Mouse (Mus musculus) limb, embryonic 13.5 days (tissue): ENCODE data around the gene Rims1. TPM values are rescaled to one million over a fixed set of nuclear protein-coding genes. Genes with fewer than 3 reads are reported as not detected.

Experiments used
- ATAC-seq: fragments of 200-750 bp; cut with Nextera tagmentation; 2 replicates; pipeline ENCODE4 v1.8.0; 2017; ENCODE audit warnings: low read depth, moderate number of reproducible peaks, moderate TSS enrichment; ENCODE audit not compliant: low FRiP score
- H3K27ac ChIP-seq: fragments of 300-500 bp; sonication (generic); 2 replicates; pipeline ENCODE4 v1.5.1; 2015; ENCODE audit warnings: inconsistent platforms, mild to moderate bottlenecking, moderate library complexity
- H3K27me3 ChIP-seq: fragments of 300-500 bp; sonication (generic); 2 replicates; pipeline ENCODE4 v1.6.1; 2015; ENCODE audit warnings: mild to moderate bottlenecking, inconsistent platforms
- H3K36me3 ChIP-seq: fragments of 300-500 bp; sonication (generic); 2 replicates; pipeline ENCODE4 v1.6.1; 2015; ENCODE audit warnings: inconsistent platforms, mild to moderate bottlenecking, moderate library complexity
- H3K4me1 ChIP-seq: fragments of 300-500 bp; sonication (generic); 2 replicates; pipeline ENCODE4 v1.6.1; 2015; ENCODE audit warnings: inconsistent platforms
- H3K4me2 ChIP-seq: fragments of 300-500 bp; sonication (generic); replicated peaks from 2 replicates; pipeline ENCODE4 v1.6.1; 2015; ENCODE audit warnings: inconsistent platforms, mild to moderate bottlenecking, moderate library complexity
- H3K4me3 ChIP-seq: fragments of 300-500 bp; sonication (generic); 2 replicates; pipeline ENCODE4 v1.5.1; 2015; ENCODE audit warnings: moderate library complexity, mild to moderate bottlenecking, inconsistent platforms
- H3K9ac ChIP-seq: fragments of 300-500 bp; sonication (generic); 2 replicates; pipeline ENCODE4 v1.6.1; 2015; ENCODE audit warnings: mild to moderate bottlenecking, inconsistent platforms
- H3K9me3 ChIP-seq: fragments of 300-500 bp; sonication (generic); 2 replicates; pipeline ENCODE4 v1.6.1; 2016; ENCODE audit warnings: inconsistent platforms
- WGBS: fragments of 180-500 bp; shearing (Covaris S2); methylation state at CpG from one replicate; pipeline ENCODE4 v1.1.7; 2015; 5-methylcytosine and 5-hydroxymethylcytosine counted together
- polyA plus RNA-seq: library from polyadenylated mRNA; unstranded; fragments of >200 nt; fragmentation: Nextera tagmentation; extraction: Ambion mirVana; gene quantifications from 2 replicates; pipeline ENCODE4 v1.2.1, GENCODE M21; 2015

The Rims1 gene
- polyA plus RNA-seq, 1 experiment from 2014 or later = 1.2 TPM

GRCm38 (mm10) chr1:22664196-22664595 is 141.6 kb downstream of the Rims1 start:
- no peaks in the 10 kb centered on the region for H3K9me3 ChIP-seq
- no peak overlapping the region for H3K27ac ChIP-seq
- no peak overlapping the region for H3K9ac ChIP-seq
- no peaks in the 10 kb centered on the region for H3K36me3 ChIP-seq
- ATAC-seq = no peak
- no peaks in the 10 kb centered on the region for H3K4me1 ChIP-seq
- H3K27me3 ChIP-seq = no peaks in the 10 kb centered on the region
- no peak overlapping the region for H3K4me3 ChIP-seq
- no peak overlapping the region for H3K4me2 ChIP-seq
- WGBS = 88% methylated on average over 6 of the region's 6 CpGs

- no peak overlapping the region for H3K4me2 ChIP-seq
- H3K36me3 ChIP-seq = no peaks in the 10 kb centered on the region
- H3K27ac ChIP-seq = no peak overlapping the region
- no peaks in the 10 kb centered on the region for H3K27me3 ChIP-seq
- 84% methylated on average over 3 of the region's 3 CpGs for WGBS
- H3K9me3 ChIP-seq = no peaks in the 10 kb centered on the region
- ATAC-seq = no peak
- H3K4me1 ChIP-seq = no peaks in the 10 kb centered on the region
- H3K9ac ChIP-seq = no peak overlapping the region
- no peak overlapping the region for H3K4me3 ChIP-seq
These were observed 144.0 kb downstream of the Rims1 start for GRCm38 (mm10) chr1:22661825-22662224.

GRCm38 (mm10) chr1:22655983-22656382 is 149.8 kb downstream of the Rims1 start:
- Histone ChIP-seq H3K27me3 (no peaks in the 10 kb centered on the region), H3K4me3 (no peak overlapping the region), H3K4me1 (no peaks in the 10 kb centered on the region), H3K4me2 (no peak overlapping the region), H3K27ac (no peak overlapping the region), H3K9ac (no peak overlapping the region), H3K9me3 (no peaks in the 10 kb centered on the region), H3K36me3 (no peaks in the 10 kb centered on the region)
- no peak for ATAC-seq

GRCm38 (mm10) chr1:22654903-22655302 is 150.9 kb downstream of the Rims1 start:
- Histone ChIP-seq H3K9ac (no peak overlapping the region), H3K27me3 (no peaks in the 10 kb centered on the region), H3K4me1 (no peaks in the 10 kb centered on the region), H3K36me3 (no peaks in the 10 kb centered on the region), H3K9me3 (no peaks in the 10 kb centered on the region), H3K27ac (no peak overlapping the region), H3K4me2 (no peak overlapping the region), H3K4me3 (no peak overlapping the region)
- ATAC-seq = no peak
- WGBS = 83% methylated on average over 9 of the region's 9 CpGs

- no peaks in the 10 kb centered on the region for H3K27me3 ChIP-seq
- H3K36me3 ChIP-seq = no peaks in the 10 kb centered on the region
- H3K27ac ChIP-seq = no peak overlapping the region
- H3K4me1 ChIP-seq = no peaks in the 10 kb centered on the region
- WGBS = 69% methylated on average over 7 of the region's 7 CpGs
- no peak for ATAC-seq
- no peak overlapping the region for H3K9ac ChIP-seq
- no peaks in the 10 kb centered on the region for H3K9me3 ChIP-seq
- H3K4me2 ChIP-seq = no peak overlapping the region
- no peak overlapping the region for H3K4me3 ChIP-seq
These were observed 155.2 kb downstream of the Rims1 start for GRCm38 (mm10) chr1:22650588-22650987.

- no peak overlapping the region for H3K4me3 ChIP-seq
- WGBS = 76% methylated on average over 1 of the region's 1 CpGs
- no peaks in the 10 kb centered on the region for H3K36me3 ChIP-seq
- H3K9me3 ChIP-seq = no peaks in the 10 kb centered on the region
- H3K27me3 ChIP-seq = no peaks in the 10 kb centered on the region
- ATAC-seq = no peak
- no peak overlapping the region for H3K9ac ChIP-seq
- no peak overlapping the region for H3K27ac ChIP-seq
- H3K4me2 ChIP-seq = no peak overlapping the region
- no peaks in the 10 kb centered on the region for H3K4me1 ChIP-seq
These were observed 156.4 kb downstream of the Rims1 start for GRCm38 (mm10) chr1:22649432-22649831.

GRCm38 (mm10) chr1:22645257-22645656 is 160.5 kb downstream of the Rims1 start:
- H3K36me3 ChIP-seq = no peaks in the 10 kb centered on the region
- no peaks in the 10 kb centered on the region for H3K9me3 ChIP-seq
- no peaks in the 10 kb centered on the region for H3K4me1 ChIP-seq
- no peak overlapping the region for H3K9ac ChIP-seq
- no peak overlapping the region for H3K27ac ChIP-seq
- H3K4me3 ChIP-seq = no peak overlapping the region
- no peak for ATAC-seq
- no peak overlapping the region for H3K4me2 ChIP-seq
- 42% methylated on average over 2 of the region's 2 CpGs for WGBS
- H3K27me3 ChIP-seq = no peaks in the 10 kb centered on the region

GRCm38 (mm10) chr1:22640568-22640967 is 165.2 kb downstream of the Rims1 start:
- Histone ChIP-seq H3K27me3 (no peaks in the 10 kb centered on the region), H3K9ac (no peak overlapping the region), H3K27ac (no peak overlapping the region), H3K4me2 (no peak overlapping the region), H3K36me3 (no peaks in the 10 kb centered on the region), H3K9me3 (no peaks in the 10 kb centered on the region), H3K4me3 (no peak overlapping the region), H3K4me1 (no peaks in the 10 kb centered on the region)
- 80% methylated on average over 5 of the region's 5 CpGs for WGBS
- ATAC-seq = no peak

GRCm38 (mm10) chr1:22639702-22640101 is 166.1 kb downstream of the Rims1 start:
- H3K4me1 ChIP-seq = 0 out of 2 replicates have a peak, but pooled peaks cover 3% of the 10 kb centered on the region
- no peaks in the 10 kb centered on the region for H3K27me3 ChIP-seq
- H3K4me2 ChIP-seq = no peak overlapping the region
- 79% methylated on average over 3 of the region's 3 CpGs for WGBS
- H3K9me3 ChIP-seq = no peaks in the 10 kb centered on the region
- H3K27ac ChIP-seq = no peak overlapping the region
- H3K9ac ChIP-seq = no peak overlapping the region
- no peak for ATAC-seq
- no peak overlapping the region for H3K4me3 ChIP-seq
- H3K36me3 ChIP-seq = no peaks in the 10 kb centered on the region

GRCm38 (mm10) chr1:22633871-22634270 is 171.9 kb downstream of the Rims1 start:
- Histone ChIP-seq H3K9ac (no peak overlapping the region), H3K4me3 (no peak overlapping the region), H3K9me3 (no peaks in the 10 kb centered on the region), H3K4me1 (0 out of 2 replicates have a peak, but pooled peaks cover 5% of the 10 kb centered on the region), H3K4me2 (no peak overlapping the region), H3K36me3 (no peaks in the 10 kb centered on the region), H3K27me3 (no peaks in the 10 kb centered on the region; the same call in 1 of the 2 replicates), H3K27ac (no peak overlapping the region)
- no peak for ATAC-seq
- 87% methylated on average over 2 of the region's 2 CpGs for WGBS

- Histone ChIP-seq H3K27me3 (no peaks in the 10 kb centered on the region; the same call in 1 of the 2 replicates), H3K4me3 (no peak overlapping the region), H3K36me3 (no peaks in the 10 kb centered on the region), H3K9ac (no peak overlapping the region), H3K9me3 (no peaks in the 10 kb centered on the region), H3K4me2 (no peak overlapping the region), H3K27ac (no peak overlapping the region), H3K4me1 (0 out of 2 replicates have a peak, but pooled peaks cover 5% of the 10 kb centered on the region)
- 67% methylated on average over 7 of the region's 7 CpGs for WGBS
- no peak for ATAC-seq
These were observed 173.2 kb downstream of the Rims1 start for GRCm38 (mm10) chr1:22632551-22632950.

GRCm38 (mm10) chr1:22631991-22632390 is 173.8 kb downstream of the Rims1 start:
- no peaks in the 10 kb centered on the region; the same call in 1 of the 2 replicates for H3K27me3 ChIP-seq
- H3K4me1 ChIP-seq = peaks cover 8% of the 10 kb centered on the region; the same call in 1 of the 2 replicates
- WGBS = 85% methylated on average over 6 of the region's 6 CpGs
- no peak overlapping the region for H3K9ac ChIP-seq
- no peaks in the 10 kb centered on the region for H3K9me3 ChIP-seq
- H3K4me2 ChIP-seq = no peak overlapping the region
- H3K36me3 ChIP-seq = no peaks in the 10 kb centered on the region
- ATAC-seq = no peak
- H3K4me3 ChIP-seq = no peak overlapping the region
- no peak overlapping the region for H3K27ac ChIP-seq

- ATAC-seq = no peak
- H3K9me3 ChIP-seq = no peaks in the 10 kb centered on the region
These were observed 176.8 kb downstream of the Rims1 start for GRCm38 (mm10) chr1:22629011-22629410.

More at GRCm38 (mm10) chr1:22629011-22629410, 176.8 kb downstream of the Rims1 start:
- Histone ChIP-seq H3K4me2 (no peak overlapping the region), H3K4me3 (no peak overlapping the region), H3K9ac (no peak overlapping the region), H3K27ac (no peak overlapping the region), H3K4me1 (peaks cover 5% of the 10 kb centered on the region; the same call in 1 of the 2 replicates), H3K36me3 (no peaks in the 10 kb centered on the region), H3K27me3 (no peaks in the 10 kb centered on the region; the same call in 1 of the 2 replicates)
- WGBS = 66% methylated on average over 8 of the region's 8 CpGs
